Mouse (Mus musculus) heart, embryonic 12.5 days (tissue): ENCODE results near the gene Clip1. TPM values are rescaled to one million over a fixed set of nuclear protein-coding genes. Genes with fewer than 3 reads are reported as not detected.

Experiments
- ATAC-seq: fragments of 200-750 bp; cut with Nextera tagmentation; 2 replicates; pipeline ENCODE4 v1.8.0; 2017; ENCODE audit warnings: moderate TSS enrichment, moderate library complexity; ENCODE audit not compliant: insufficient number of reproducible peaks, low FRiP score
- H3K27ac ChIP-seq: fragments of 300-500 bp; sonication (generic); 2 replicates; pipeline ENCODE4 v1.5.1; 2016; ENCODE audit warnings: mild to moderate bottlenecking, moderate library complexity; ENCODE audit not compliant: poor library complexity, severe bottlenecking
- H3K27me3 ChIP-seq: fragments of 300-500 bp; sonication (generic); replicated peaks from 2 replicates; pipeline ENCODE4 v1.6.1; 2016; ENCODE audit warnings: mild to moderate bottlenecking, moderate library complexity
- H3K36me3 ChIP-seq: fragments of 300-500 bp; sonication (generic); 2 replicates; pipeline ENCODE4 v1.6.1; 2016; ENCODE audit warnings: mild to moderate bottlenecking, moderate library complexity
- H3K4me1 ChIP-seq: fragments of 300-500 bp; sonication (generic); replicated peaks from 2 replicates; pipeline ENCODE4 v1.6.1; 2016; ENCODE audit warnings: mild to moderate bottlenecking
- H3K4me2 ChIP-seq: fragments of 300-500 bp; sonication (generic); 2 replicates; pipeline ENCODE4 v1.6.1; 2016; ENCODE audit warnings: mild to moderate bottlenecking, moderate library complexity
- H3K4me3 ChIP-seq: fragments of 300-500 bp; sonication (generic); 2 replicates; pipeline ENCODE4 v1.5.1; 2016; ENCODE audit warnings: mild to moderate bottlenecking
- H3K9ac ChIP-seq: fragments of 300-500 bp; sonication (generic); 2 replicates; pipeline ENCODE4 v1.6.1; 2016; ENCODE audit warnings: mild to moderate bottlenecking, moderate library complexity
- H3K9me3 ChIP-seq: fragments of 300-500 bp; sonication (generic); replicated peaks from 2 replicates; pipeline ENCODE4 v1.6.1; 2016; ENCODE audit warnings: mild to moderate bottlenecking, moderate library complexity
- WGBS: fragments of 180-500 bp; shearing (Covaris S2); methylation state at CpG from one replicate; pipeline ENCODE4 v1.1.7; 2016; 5-methylcytosine and 5-hydroxymethylcytosine counted together
- polyA plus RNA-seq: library from polyadenylated mRNA; unstranded; fragments of >200 nt; fragmentation: Nextera tagmentation; extraction: Ambion mirVana; gene quantifications from 2 replicates; pipeline ENCODE4 v1.2.1, GENCODE M21; 2016

The Clip1 gene
- polyA plus RNA-seq, 1 experiment from 2014 or later, result 62.3 TPM

DNA sequence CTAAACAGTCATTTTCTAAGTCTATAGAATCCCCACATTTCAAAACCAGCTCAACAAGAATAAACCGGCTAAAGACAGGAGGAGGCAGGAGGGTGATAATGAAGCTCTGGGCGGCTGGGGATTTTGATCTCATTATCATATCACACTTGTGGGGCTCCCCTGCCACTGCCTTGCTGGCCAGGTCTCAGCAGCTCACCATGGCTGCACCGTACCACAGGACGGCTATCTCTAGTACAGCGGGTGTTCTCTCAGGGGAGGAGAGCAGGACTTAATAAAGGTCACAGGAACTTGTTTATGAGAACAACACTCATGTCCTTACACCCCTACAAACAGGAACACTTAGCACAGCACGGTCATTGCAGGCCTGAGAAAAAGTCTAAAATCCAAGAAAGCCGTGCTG, 128.7 kb downstream of the Clip1 start:
- H3K9me3 ChIP-seq, result no peaks in the 10 kb centered on the region
- H3K4me3 ChIP-seq, result no peak overlapping the region
- H3K4me2 ChIP-seq, result no peak overlapping the region
- H3K4me1 ChIP-seq, result no peaks in the 10 kb centered on the region; the same call in 1 of the 2 replicates
- no peak for ATAC-seq
- no peaks in the 10 kb centered on the region for H3K27me3 ChIP-seq
- no peak overlapping the region for H3K27ac ChIP-seq
- 78% methylated on average over 7 of the region's 7 CpGs for WGBS
- peaks cover 56% of the 10 kb centered on the region for H3K36me3 ChIP-seq
- no peak overlapping the region for H3K9ac ChIP-seq

DNA sequence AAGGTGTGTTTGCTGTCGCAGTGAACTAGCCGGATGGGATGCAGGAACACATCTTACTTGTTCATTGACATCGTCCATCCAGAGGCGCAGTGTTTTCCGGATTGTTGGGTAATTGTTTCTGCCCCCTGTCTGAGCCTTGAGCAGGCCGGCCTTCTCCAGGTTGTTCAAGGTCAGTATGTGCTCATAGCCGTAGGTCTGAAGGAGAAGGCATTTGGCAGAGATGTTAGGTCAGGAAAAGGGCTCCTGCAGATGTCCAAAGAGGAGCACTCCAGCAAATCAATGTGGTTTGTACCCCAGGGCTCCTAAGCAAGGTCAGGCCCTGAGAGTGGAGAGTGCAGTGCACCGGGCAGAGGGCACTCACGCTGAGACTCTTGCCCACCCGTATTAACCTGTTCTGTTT, 150.6 kb downstream of the Clip1 start:
- Histone ChIP-seq H3K4me2 (no peak overlapping the region), H3K9ac (no peak overlapping the region), H3K9me3 (no peaks in the 10 kb centered on the region), H3K36me3 (peaks cover 84% of the 10 kb centered on the region), H3K4me1 (no peaks in the 10 kb centered on the region), H3K27ac (no peak overlapping the region), H3K27me3 (no peaks in the 10 kb centered on the region), H3K4me3 (no peak overlapping the region)
- 89% methylated on average over 10 of the region's 10 CpGs for WGBS
- ATAC-seq, result no peak

GRCm38 (mm10) chr5:123530056-123530455, 154.4 kb downstream of the Clip1 start:
- H3K9me3 ChIP-seq, result no peaks in the 10 kb centered on the region
- peaks cover 75% of the 10 kb centered on the region for H3K36me3 ChIP-seq

GRCm38 (mm10) chr5:123528641-123529040, 155.8 kb downstream of the Clip1 start:
- peaks cover 63% of the 10 kb centered on the region for H3K36me3 ChIP-seq
- H3K4me1 ChIP-seq, result peaks cover 5% of the 10 kb centered on the region
- H3K4me2 ChIP-seq, result no peak overlapping the region
- no peak overlapping the region for H3K27ac ChIP-seq
- ATAC-seq, result no peak
- H3K9ac ChIP-seq, result no peak overlapping the region
- 66% methylated on average over 7 of the region's 7 CpGs for WGBS
- no peaks in the 10 kb centered on the region for H3K27me3 ChIP-seq
- no peak overlapping the region for H3K4me3 ChIP-seq
- H3K9me3 ChIP-seq, result no peaks in the 10 kb centered on the region

More at GRCm38 (mm10) chr5:123530056-123530455, 154.4 kb downstream of the Clip1 start:
- Histone ChIP-seq H3K27ac (no peak overlapping the region), H3K4me1 (no peaks in the 10 kb centered on the region), H3K4me3 (no peak overlapping the region), H3K4me2 (no peak overlapping the region), H3K9ac (no peak overlapping the region), H3K27me3 (no peaks in the 10 kb centered on the region)
- 84% methylated on average over 8 of the region's 8 CpGs for WGBS
- ATAC-seq, result no peak

Other genes with a start within 250 kb of the Clip1 start
- not detected in 2 replicates for gene Lrrc43, start 195.3 kb downstream of the Clip1 start, polyA plus RNA-seq
- gene Il31, start 195.1 kb downstream of the Clip1 start, polyA plus RNA-seq, result not detected in 2 replicates
- 0.18 and 0.27 TPM in 2 replicates for gene B3gnt4, start 174.2 kb downstream of the Clip1 start, polyA plus RNA-seq
- 90.5 and 94.0 TPM in 2 replicates for gene Diablo, start 160.4 kb downstream of the Clip1 start, polyA plus RNA-seq
- 0.13 and 0.22 TPM in 2 replicates for gene Gm49027, start 159.1 kb downstream of the Clip1 start, polyA plus RNA-seq
- gene Vps33a, start 111.6 kb downstream of the Clip1 start, polyA plus RNA-seq, result 20.0 and 23.4 TPM in 2 replicates
- 69.6 and 77.5 TPM in 2 replicates for gene Zcchc8, start 36.5 kb upstream of the Clip1 start, polyA plus RNA-seq
- gene Rsrc2, start 64.8 kb upstream of the Clip1 start, polyA plus RNA-seq, result 95.9 and 105 TPM in 2 replicates
- gene Kntc1, start 65.1 kb upstream of the Clip1 start, polyA plus RNA-seq, result 30.7 and 31.8 TPM in 2 replicates
- not detected in 2 replicates for gene Hcar2, start 180.9 kb upstream of the Clip1 start, polyA plus RNA-seq
- gene Hcar1, start 195.4 kb upstream of the Clip1 start, polyA plus RNA-seq, result 0.11 and 0.22 TPM in 2 replicates
- gene Denr, start 222.6 kb upstream of the Clip1 start, polyA plus RNA-seq, result 109 and 120 TPM in 2 replicates
- 0.90 and 2.1 TPM in 2 replicates for gene Gm43518, start 242.8 kb upstream of the Clip1 start, polyA plus RNA-seq
- gene Ccdc62, start 246.1 kb upstream of the Clip1 start, polyA plus RNA-seq, result 2.5 and 7.1 TPM in 2 replicates